Mouse (Mus musculus) embryo, embryonic 9.5 days (tissue): ENCODE data around the gene Thsd7a.

Experiments
- DNase-seq: peaks from one replicate; pipeline ENCODE4 v3.0.0-alpha.2; 2017; ENCODE audit errors: extremely low spot score

The Thsd7a gene

DNA sequence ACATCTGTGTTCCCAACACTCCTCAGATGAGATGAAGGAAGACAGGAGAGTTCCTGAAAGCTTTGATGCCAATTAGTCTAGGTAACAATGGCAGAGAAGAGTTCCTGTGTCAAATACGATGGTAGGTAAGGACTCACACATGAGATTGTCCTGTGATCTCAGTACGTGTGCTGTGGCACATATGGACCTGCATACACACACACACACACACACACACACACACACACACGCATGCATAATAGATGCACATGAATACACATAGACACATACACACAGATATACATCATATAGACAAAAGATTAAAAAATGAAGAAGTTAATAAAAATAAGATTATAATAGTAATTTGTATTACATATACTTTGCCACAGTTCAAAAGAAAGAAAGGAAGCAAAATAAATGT lies 56.0 kb downstream of the Thsd7a start:
- no peak for DNase-seq

- DNase-seq: no peak
Observed at GRCm38 (mm10) chr6:12649633-12650032, 99.6 kb downstream of the Thsd7a start.

- DNase-seq: no peak
Observed at GRCm38 (mm10) chr6:12628637-12629246, 120.5 kb downstream of the Thsd7a start.

DNA sequence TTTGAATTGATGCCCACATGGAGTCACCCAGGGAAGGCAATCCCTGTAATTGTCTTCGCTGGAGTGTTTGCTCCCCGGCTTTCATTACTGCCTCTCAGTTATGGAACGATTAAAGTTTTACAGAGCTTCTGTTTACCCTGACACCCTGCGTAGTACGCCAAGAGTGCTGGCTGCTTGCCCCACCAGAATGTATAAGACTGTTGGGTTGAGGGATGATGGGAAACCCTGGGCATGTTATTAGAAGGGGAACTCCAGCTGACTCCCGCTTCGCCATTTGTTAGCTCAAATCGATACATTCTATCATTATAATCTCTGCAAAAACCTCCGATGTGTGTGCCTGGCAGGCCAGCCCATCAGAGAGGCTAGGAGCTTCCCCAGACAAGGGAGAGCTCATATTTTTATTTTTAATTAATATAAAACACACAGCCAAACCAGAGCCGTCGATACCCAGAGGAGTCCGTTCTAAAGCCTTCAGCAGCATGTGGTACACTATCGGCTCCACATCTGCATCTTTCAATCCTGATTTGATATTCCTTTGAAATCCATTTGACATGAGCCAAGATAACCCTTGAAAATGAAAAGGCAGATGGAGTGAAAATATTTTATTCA lies 142.5 kb downstream of the Thsd7a start:
- no peak for DNase-seq

- no peak for DNase-seq
Observed at GRCm38 (mm10) chr6:12602927-12603326, 146.3 kb downstream of the Thsd7a start.

GRCm38 (mm10) chr6:12602161-12602560 lies 147.0 kb downstream of the Thsd7a start:
- DNase-seq: no peak

DNA sequence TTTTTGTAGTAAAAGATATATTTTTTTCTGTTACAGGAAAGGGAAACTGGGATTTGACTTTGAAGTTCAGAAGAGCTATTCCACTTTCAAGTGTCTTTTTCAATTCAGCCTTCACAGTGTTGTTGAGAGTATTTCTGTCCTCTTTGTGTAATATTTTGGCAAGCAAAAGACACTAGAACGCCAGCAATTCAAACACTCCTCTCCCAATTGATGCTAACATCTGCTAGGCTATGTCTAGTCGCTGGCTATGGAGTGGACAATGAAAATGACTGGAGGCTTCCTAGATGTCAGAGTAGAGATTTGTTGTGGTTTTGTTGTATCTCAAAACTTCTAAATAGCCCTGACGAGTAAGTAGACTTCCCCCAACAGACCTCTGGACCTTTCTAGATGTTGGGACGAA lies 164.8 kb downstream of the Thsd7a start:
- DNase-seq: no peak

DNA sequence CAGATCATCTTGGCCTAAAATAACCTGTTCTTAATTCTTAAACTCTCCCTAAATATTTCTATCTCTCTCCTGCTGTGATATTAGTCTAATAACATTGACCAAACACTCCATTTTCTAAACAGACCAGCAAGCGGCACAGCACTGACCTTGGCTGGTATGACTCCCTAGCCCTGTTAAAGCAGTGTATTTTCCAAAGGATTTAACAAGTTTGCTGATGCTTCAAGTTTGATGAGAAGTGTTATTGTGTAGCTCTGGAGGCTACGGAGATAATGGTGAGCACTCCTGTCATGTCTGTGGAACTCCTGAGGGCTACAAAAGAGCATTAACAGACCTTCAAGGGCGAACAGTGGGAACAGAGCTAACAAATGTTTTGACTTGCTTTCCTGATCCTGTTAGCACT lies 168.1 kb downstream of the Thsd7a start:
- no peak for DNase-seq

DNA sequence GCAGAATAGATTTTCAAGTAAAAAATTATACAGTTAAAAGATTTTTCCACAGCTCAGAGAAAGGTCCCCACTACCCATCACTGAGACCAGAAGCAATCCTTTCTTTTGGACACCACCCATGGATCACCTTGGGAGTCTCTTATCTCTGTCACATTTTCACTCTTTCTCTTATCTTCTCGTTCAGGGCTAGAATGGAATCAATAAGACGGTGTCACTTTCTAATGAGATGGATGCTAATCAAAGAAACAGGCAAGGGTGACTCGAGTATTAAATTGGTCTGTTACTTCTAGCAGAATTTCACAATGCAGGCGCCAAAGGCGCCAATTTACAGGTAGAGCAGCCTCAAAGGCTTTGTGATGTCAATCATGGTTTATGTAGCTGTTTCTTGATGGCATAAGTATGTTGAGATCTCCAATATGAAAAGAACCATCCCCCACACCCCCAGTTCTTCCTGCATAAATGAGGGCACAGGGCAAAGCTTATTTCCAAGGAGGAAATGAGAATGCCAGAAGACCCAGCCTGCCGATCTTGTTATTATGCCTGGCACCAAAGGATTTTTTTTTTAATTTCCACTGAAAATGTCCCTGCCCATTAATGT lies 173.5 kb downstream of the Thsd7a start:
- DNase-seq: no peak

DNA sequence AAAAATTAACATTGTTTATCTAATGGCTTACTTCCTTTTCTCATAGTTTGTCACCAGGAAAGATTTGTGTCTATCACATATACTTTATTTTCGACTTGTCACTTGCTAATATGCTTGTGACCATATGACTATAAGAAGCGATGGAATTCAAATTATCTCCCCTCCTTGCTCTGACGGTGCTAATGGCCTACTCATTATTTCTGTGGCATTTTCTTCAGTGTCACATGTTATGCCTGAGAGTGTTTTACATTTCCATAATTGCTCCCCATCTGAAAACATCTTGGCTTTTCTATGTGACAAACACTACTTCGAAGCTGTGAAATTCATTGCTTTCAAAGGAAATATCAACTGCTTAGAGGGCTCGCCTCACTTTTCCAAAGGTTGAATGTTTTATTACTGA lies 177.0 kb downstream of the Thsd7a start:
- no peak for DNase-seq

GRCm38 (mm10) chr6:12565136-12565535 lies 184.1 kb downstream of the Thsd7a start:
- no peak for DNase-seq

GRCm38 (mm10) chr6:12562336-12562735 lies 186.9 kb downstream of the Thsd7a start:
- DNase-seq: no peak

- no peak for DNase-seq
Observed at GRCm38 (mm10) chr6:12560500-12560899, 188.7 kb downstream of the Thsd7a start.

- no peak for DNase-seq
Observed at GRCm38 (mm10) chr6:12555114-12556099, 193.8 kb downstream of the Thsd7a start.

- no peak for DNase-seq
Observed at GRCm38 (mm10) chr6:12551176-12551575, 198.0 kb downstream of the Thsd7a start.

DNA sequence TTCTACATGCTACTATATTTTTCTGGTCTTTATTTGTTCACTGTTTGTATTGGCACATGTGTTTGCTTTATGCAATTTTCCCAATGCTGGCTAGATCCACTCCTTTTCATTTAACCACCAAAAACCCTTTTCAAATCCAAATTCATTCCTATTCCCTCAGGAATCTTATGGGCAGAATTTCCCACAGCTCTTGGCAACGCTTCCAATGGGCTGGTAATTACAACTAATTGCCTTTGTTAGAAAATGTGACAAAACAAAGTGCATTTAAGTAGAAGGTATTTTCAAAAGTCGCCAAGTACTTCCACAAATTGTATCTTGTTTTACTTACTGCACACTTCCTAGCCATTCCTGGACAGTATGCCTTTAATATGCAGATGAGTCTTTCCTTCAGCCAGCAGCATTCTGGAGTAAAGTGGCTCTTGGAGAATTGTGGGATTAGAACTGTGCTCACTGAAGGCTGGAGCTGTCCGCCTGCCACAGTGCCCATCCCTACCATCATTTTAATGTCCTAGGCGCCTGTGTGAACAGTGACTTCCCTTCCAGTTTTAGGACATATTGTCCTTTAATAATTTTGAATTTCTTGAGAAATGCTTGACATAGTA lies 199.1 kb downstream of the Thsd7a start:
- DNase-seq: no peak

GRCm38 (mm10) chr6:12544096-12544495 lies 205.1 kb downstream of the Thsd7a start:
- peak; percentile 10 for DNase-seq

DNA sequence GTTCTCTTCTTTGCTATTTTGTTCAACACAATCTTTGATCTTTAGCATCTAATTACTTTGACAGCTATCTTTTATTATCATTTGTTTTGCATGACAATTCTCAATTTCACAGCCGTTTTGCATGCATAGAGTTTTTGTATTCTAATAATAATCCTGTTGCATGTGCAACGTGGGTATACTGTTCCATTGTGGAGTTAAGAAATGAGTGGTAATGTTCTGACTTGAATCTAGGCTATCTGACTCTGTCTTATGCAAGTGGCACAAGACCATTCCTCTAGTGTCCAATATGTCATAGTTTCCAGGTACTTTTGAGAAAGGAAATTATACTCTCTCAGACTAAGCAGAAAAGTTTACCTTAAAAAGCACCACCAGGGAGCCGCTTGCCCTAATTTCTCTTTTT lies 206.7 kb downstream of the Thsd7a start:
- DNase-seq: no peak

GRCm38 (mm10) chr6:12519121-12519520 lies 230.1 kb downstream of the Thsd7a start:
- DNase-seq: no peak

GRCm38 (mm10) chr6:12518283-12518903 lies 230.8 kb downstream of the Thsd7a start:
- no peak for DNase-seq

DNA sequence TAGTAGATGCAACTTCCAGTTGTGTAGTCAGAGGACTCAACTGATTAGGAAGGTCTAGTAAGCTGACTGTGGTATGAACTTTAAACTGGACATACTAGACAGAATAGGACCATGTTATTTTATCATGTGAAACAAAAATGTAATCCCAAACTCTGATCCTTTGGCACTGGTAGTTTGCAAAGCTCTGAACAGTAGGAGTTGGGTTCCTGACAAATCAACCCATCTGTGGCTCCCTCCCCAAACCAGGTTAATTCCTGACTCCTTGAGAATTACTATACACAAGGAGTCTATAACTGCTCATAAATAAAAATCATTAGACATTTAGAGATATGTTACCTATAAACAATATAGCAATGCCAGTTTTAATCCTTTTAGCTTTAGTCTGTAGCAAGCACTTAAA lies 231.5 kb downstream of the Thsd7a start:
- no peak for DNase-seq
